Comparison of ENCODE assay signal across 27 mouse cellular contexts in the genomic region with DNA sequence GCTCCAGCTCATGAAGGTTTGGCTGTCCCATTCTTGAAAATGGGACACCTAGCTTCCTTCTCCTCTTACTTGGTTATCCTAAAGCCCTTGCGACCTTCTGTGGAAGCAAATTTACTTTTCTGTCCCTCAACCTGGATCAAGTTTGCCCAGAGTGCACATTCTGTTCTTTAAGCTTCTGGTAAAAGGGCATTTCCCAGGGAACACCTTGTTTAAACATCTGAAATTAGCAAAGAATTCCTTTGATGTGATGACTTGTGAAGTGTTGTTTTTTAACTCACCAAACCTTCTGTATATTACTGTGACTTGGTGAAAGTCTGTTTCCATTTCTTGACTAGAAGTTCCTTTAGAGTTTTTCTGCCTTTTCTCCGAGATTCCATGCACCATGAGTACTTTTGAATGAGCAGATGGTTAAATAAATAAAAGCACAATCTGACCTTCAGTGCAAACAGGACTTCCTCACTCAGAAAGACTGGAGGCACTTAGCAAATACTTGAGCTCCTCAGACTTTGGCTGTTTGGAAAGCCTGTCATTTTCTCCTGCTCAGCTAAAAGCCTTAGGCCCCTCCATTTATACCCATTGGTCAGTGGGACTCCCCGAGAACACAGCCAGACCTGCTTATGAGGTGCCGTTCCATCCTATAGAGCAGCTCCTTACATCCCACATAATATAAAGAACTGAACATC.
DNase-seq lines count a peak whose midpoint lies in the region; ATAC-seq and TF ChIP-seq lines count a peak whose summit lies in the region.
"Had no signal": no experiment of that assay in that cellular context is flagged by ENCODE, and none has a peak within 500 bp of the region (broad histone marks: within the 10 kb centered on the region; RNA-seq: fewer than 3 reads in every experiment).

No protein-coding gene starts in this region.

- no peaks in the 10 kb centered on the region for H3K4me1 ChIP-seq in lung, embryonic 14.5 days (ENCODE audit: insufficient read depth)
- peaks cover 2% of the 10 kb centered on the region for H3K4me1 ChIP-seq in lung, adult 2 months (ENCODE audit: control insufficient read depth, insufficient read depth, low read length)
- H3K4me1 ChIP-seq in lung, embryonic 16.5 days (replicated peaks; ENCODE audit: control insufficient read depth, insufficient read depth, low read length), result no peaks in the 10 kb centered on the region
- H3K4me1 ChIP-seq: embryonic facial prominence, embryonic 13.5 days; forebrain, embryonic 15.5 days; heart, embryonic 12.5 days; heart, embryonic 15.5 days had no signal

- no peak overlapping the region for H3K4me3 ChIP-seq in lung, embryonic 14.5 days (ENCODE audit: low read depth, low read length)
- H3K4me3 ChIP-seq in lung, adult 2 months (replicated peaks; ENCODE audit: extremely low read depth, low read depth, low read length), result no peak overlapping the region
- no peak overlapping the region for H3K4me3 ChIP-seq in lung, embryonic 16.5 days (ENCODE audit: low read length)
- H3K4me3 ChIP-seq: embryonic facial prominence, embryonic 10.5 days; embryonic facial prominence, embryonic 13.5 days; erythroblast, embryonic 14.5 days; forebrain, embryonic 12.5 days; forebrain, embryonic 15.5 days; heart, embryonic 12.5 days; heart, embryonic 15.5 days; hindbrain, embryonic 10.5 days; hindbrain, embryonic 13.5 days had no signal

- 45% methylated on average over 4 of the region's 4 CpGs for WGBS in lung, embryonic 14.5 days
- 47% methylated on average over 4 of the region's 4 CpGs for WGBS in lung, adult 2 months
- 43% methylated on average over 4 of the region's 4 CpGs for WGBS in lung, embryonic 16.5 days

- no peaks in the 10 kb centered on the region for H3K27me3 ChIP-seq in lung, embryonic 14.5 days (ENCODE audit: insufficient read depth, low read length)
- no peaks in the 10 kb centered on the region for H3K27me3 ChIP-seq in lung, embryonic 16.5 days (ENCODE audit: control insufficient read depth, insufficient read depth, low read depth, low read length)
- H3K27me3 ChIP-seq: embryonic facial prominence, embryonic 13.5 days; forebrain, embryonic 12.5 days; forebrain, embryonic 15.5 days; heart, embryonic 12.5 days; heart, embryonic 15.5 days; hindbrain, embryonic 13.5 days; Patski had no signal

- peak; percentile 32 for DNase-seq in lung, embryonic 14.5 days
- no peak for DNase-seq in lung, adult 2 months
- DNase-seq in lung, postnatal 14 days, result peak; percentile 1
- no peak for DNase-seq in cerebellum, adult 9-10 months
- no peak for DNase-seq in cerebellum, postnatal 25 days
- DNase-seq: adrenal gland, postnatal 10 days; adrenal gland, postnatal 36 days; cerebellum, adult 18-20 months; cerebellum, adult 9-11 months; cerebellum, postnatal 36 days; embryo, embryonic 11 days; gastrocnemius, postnatal 25 days; heart, adult 18-20 months; heart, postnatal 10 days; heart, postnatal 36 days had no signal

- no peak for TF ChIP-seq CTCF in lung, embryonic 14.5 days (IDR thresholded peaks at IDR 0.05; ENCODE audit: low read depth)
- TF ChIP-seq CTCF in lung, adult 2 months (IDR thresholded peaks at IDR 0.05; ENCODE audit: insufficient read depth, low read length), result no peak

- H3K9ac ChIP-seq in lung, embryonic 14.5 days, result no peak overlapping the region
- no peak overlapping the region for H3K9ac ChIP-seq in lung, embryonic 16.5 days (ENCODE audit: low read length)
- H3K9ac ChIP-seq: embryonic facial prominence, embryonic 13.5 days; forebrain, embryonic 12.5 days; forebrain, embryonic 15.5 days; heart, embryonic 12.5 days; heart, embryonic 15.5 days; hindbrain, embryonic 13.5 days had no signal

- no peaks in the 10 kb centered on the region for H3K9me3 ChIP-seq in lung, embryonic 14.5 days (ENCODE audit: low read depth, low read length)
- H3K9me3 ChIP-seq in lung, embryonic 16.5 days (ENCODE audit: control insufficient read depth, low read length), result no peaks in the 10 kb centered on the region
- H3K9me3 ChIP-seq: embryonic facial prominence, embryonic 10.5 days; embryonic facial prominence, embryonic 13.5 days; forebrain, embryonic 12.5 days; forebrain, embryonic 15.5 days; heart, embryonic 12.5 days; heart, embryonic 15.5 days; hindbrain, embryonic 10.5 days; hindbrain, embryonic 13.5 days had no signal

- H3K36me3 ChIP-seq in lung, embryonic 14.5 days (ENCODE audit: insufficient read depth), result no peaks in the 10 kb centered on the region
- no peaks in the 10 kb centered on the region for H3K36me3 ChIP-seq in lung, embryonic 16.5 days (ENCODE audit: control insufficient read depth, insufficient read depth, low read length)
- H3K36me3 ChIP-seq: embryonic facial prominence, embryonic 10.5 days; embryonic facial prominence, embryonic 13.5 days; forebrain, embryonic 12.5 days; forebrain, embryonic 15.5 days; heart, embryonic 12.5 days; heart, embryonic 15.5 days; hindbrain, embryonic 10.5 days; hindbrain, embryonic 13.5 days had no signal

- no peak overlapping the region for H3K4me2 ChIP-seq in lung, embryonic 14.5 days
- no peak overlapping the region; the same call in 1 of the 2 replicates for H3K4me2 ChIP-seq in lung, embryonic 16.5 days (ENCODE audit: low read depth, low read length)
- H3K4me2 ChIP-seq: embryonic facial prominence, embryonic 13.5 days; forebrain, embryonic 12.5 days; forebrain, embryonic 15.5 days; heart, embryonic 12.5 days; heart, embryonic 15.5 days; hindbrain, embryonic 13.5 days had no signal

- peak overlapping the region; percentile 54; the same call in 1 of the 2 replicates for H3K27ac ChIP-seq in lung, embryonic 14.5 days (ENCODE audit: low read depth)
- peak overlapping the region; percentile 70 for H3K27ac ChIP-seq in lung, embryonic 16.5 days (ENCODE audit: low read length)
- H3K27ac ChIP-seq: embryonic facial prominence, embryonic 10.5 days; embryonic facial prominence, embryonic 13.5 days; forebrain, embryonic 12.5 days; forebrain, embryonic 15.5 days; heart, embryonic 15.5 days; hindbrain, embryonic 10.5 days; hindbrain, embryonic 13.5 days had no signal

- no peak for TF ChIP-seq POLR2A in lung, adult 2 months (IDR thresholded peaks at IDR 0.05; ENCODE audit: borderline replicate concordance, extremely low read depth, low read depth, low read length)

- ATAC-seq in lung, embryonic 14.5 days (ENCODE audit: insufficient read depth), result peak; percentile 75; the same call in 1 of the 2 replicates
- ATAC-seq in lung, embryonic 16.5 days (ENCODE audit: low read depth), result peak; percentile 77
- ATAC-seq: forebrain, embryonic 15.5 days; hindbrain, embryonic 16.5 days; Patski had no signal

Comparison
In these comparisons a context has a peak if more than half of its experiments do, and no peak if none do; other contexts are left out.
1. DNase-seq: peak in lung, embryonic 14.5 days (single experiment) and lung, postnatal 14 days (single experiment); none in lung, adult 2 months (single experiment), cerebellum, adult 9-10 months (single experiment) and cerebellum, postnatal 25 days (0 of 2).